Mouse (Mus musculus): ENCODE data around the gene Sass6. TPM values are rescaled to one million over a fixed set of nuclear protein-coding genes. Genes with fewer than 3 reads are reported as not detected.
"Not testable (repeated sequence)": the region's sequence is repeated elsewhere in the genome, so short reads cannot be mapped to it uniquely, and the experiment has no call there.

Gene Sass6
- polyA plus RNA-seq, 1 experiment from 2014 or later = 17.9 TPM

DNA sequence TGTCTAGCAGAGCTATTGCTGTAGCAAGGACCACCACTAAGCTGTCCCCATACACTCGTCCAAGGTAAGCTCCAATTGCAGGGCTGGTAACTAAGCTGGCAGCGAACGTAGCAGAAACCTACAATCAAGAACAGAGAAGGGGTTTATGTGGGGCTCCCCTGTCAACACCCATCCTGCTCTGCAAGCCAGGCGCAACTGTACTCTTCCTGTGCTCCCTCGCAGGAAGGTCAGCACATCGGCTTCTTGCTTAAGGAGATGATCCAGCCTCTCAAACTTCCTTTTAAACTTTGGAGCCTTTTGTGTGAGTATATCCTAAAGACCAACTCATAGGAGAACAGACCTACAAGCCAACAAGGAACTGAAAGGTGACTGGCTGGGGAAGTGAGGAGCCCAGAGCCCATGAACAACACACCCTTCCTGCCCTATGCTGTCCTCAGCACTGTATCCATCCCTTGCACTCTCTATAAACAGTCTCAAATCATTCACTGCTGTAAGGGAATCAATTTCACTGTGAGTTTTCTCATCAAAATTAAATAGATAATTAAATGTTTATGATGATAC, 47.1 kb downstream of the Sass6 start:
- H3K36me3 ChIP-seq (ENCODE audit: insufficient read depth, low read length) = peaks cover 73% of the 10 kb centered on the region
- no peaks in the 10 kb centered on the region for H3K4me1 ChIP-seq (ENCODE audit: insufficient read depth, low read length)
- H3K4me2 ChIP-seq (replicated peaks; ENCODE audit: low read depth, low read length) = no peak overlapping the region
- no peaks in the 10 kb centered on the region for H3K9me3 ChIP-seq (ENCODE audit: low read length)
- H3K9ac ChIP-seq (replicated peaks; ENCODE audit: low read length) = no peak overlapping the region
- H3K27ac ChIP-seq (ENCODE audit: low read length) = no peak overlapping the region
- H3K4me3 ChIP-seq (ENCODE audit: low read length) = no peak overlapping the region
- H3K27me3 ChIP-seq (ENCODE audit: insufficient read depth, low read length) = no peaks in the 10 kb centered on the region
- 89% methylated on average over 6 of the region's 6 CpGs for WGBS
- ATAC-seq (ENCODE audit: low FRiP score, low TSS enrichment) = no peak

DNA sequence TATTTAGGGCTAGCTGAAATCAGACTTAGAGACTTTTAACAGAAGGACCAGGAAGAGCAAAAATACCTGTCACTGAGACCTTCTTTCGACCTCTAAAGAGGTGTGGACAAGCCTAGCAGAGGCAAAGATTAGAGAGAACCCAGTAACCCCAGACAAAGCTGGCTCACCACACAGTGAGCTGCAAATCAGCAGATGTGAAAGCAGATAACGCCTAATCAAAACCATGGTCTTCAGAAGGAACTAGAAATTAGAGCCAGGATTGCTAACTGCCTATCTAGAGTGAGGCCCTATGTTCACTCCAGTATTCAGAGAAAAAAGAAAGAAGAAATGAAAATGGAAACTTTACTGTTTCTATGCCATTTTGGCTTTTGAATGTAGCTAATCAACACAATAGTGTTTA, 47.6 kb downstream of the Sass6 start:
- no peak for ATAC-seq (ENCODE audit: low FRiP score, low TSS enrichment)
- Histone ChIP-seq H3K4me3 (ENCODE audit: low read length) (no peak overlapping the region), H3K27ac (ENCODE audit: low read length) (no peak overlapping the region), H3K27me3 (ENCODE audit: insufficient read depth, low read length) (no peaks in the 10 kb centered on the region), H3K9me3 (ENCODE audit: low read length) (no peaks in the 10 kb centered on the region), H3K9ac (replicated peaks; ENCODE audit: low read length) (no peak overlapping the region), H3K36me3 (ENCODE audit: insufficient read depth, low read length) (peaks cover 69% of the 10 kb centered on the region), H3K4me1 (ENCODE audit: insufficient read depth, low read length) (no peaks in the 10 kb centered on the region), H3K4me2 (replicated peaks; ENCODE audit: low read depth, low read length) (no peak overlapping the region)
- WGBS = 95% methylated on average over 2 of the region's 2 CpGs

DNA sequence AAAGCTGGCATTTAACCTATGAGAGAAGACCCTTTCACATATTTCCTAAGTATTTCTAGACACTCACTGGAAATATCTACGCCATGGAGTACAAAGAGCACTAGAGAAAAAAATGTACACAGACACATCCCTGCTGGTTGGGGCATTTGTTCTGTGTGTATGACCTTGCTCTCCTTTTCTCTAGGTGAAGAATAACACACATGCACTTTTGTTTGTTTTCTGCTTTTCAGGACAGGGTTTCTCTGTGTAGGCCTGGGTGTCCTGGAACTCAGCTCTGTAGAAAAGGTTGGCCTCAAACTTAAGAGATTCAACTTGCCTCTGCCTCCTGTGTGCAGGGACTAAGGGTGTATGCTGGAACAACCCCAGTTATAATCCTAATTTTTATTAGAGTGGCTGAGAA, 51.6 kb downstream of the Sass6 start:
- whole genome bisulfite sequencing = 90% methylated on average over 1 of the region's 1 CpGs
- no peak for ATAC-seq (ENCODE audit: low FRiP score, low TSS enrichment)
- no peaks in the 10 kb centered on the region for H3K9me3 ChIP-seq (ENCODE audit: low read length)

DNA sequence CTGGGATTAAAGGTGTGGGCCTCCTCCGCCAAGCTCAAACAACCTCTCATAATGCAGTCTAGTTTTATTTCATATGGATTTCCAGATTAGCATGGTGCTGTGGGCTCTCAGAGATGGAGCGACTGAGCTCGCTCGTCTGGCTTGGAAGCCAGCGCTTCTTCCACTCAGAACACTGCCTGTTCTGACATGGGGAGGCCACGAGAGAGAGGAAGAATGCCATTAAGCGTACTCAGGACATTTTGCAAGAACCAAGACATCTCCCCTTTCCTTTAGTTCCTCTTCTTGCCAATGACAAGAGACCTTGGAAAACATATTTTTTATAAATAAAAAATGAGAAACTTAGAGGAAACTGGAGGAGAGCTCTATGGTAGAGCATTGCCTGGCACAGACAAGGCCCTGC, 54.0 kb downstream of the Sass6 start:
- Histone ChIP-seq H3K27me3 (ENCODE audit: insufficient read depth, low read length) (no peaks in the 10 kb centered on the region), H3K27ac (ENCODE audit: low read length) (no peak overlapping the region), H3K4me2 (replicated peaks; ENCODE audit: low read depth, low read length) (no peak overlapping the region), H3K36me3 (ENCODE audit: insufficient read depth, low read length) (peaks cover 29% of the 10 kb centered on the region), H3K4me3 (ENCODE audit: low read length) (no peak overlapping the region), H3K4me1 (ENCODE audit: insufficient read depth, low read length) (0 out of 2 replicates have a peak, but pooled peaks cover 3% of the 10 kb centered on the region), H3K9ac (replicated peaks; ENCODE audit: low read length) (no peak overlapping the region), H3K9me3 (ENCODE audit: low read length) (no peaks in the 10 kb centered on the region)
- no peak for ATAC-seq (ENCODE audit: low FRiP score, low TSS enrichment)
- WGBS = 93% methylated on average over 7 of the region's 7 CpGs

More for the DNA sequence above, 51.6 kb downstream of the Sass6 start:
- Histone ChIP-seq H3K36me3 (ENCODE audit: insufficient read depth, low read length) (peaks cover 47% of the 10 kb centered on the region), H3K4me1 (ENCODE audit: insufficient read depth, low read length) (no peaks in the 10 kb centered on the region), H3K9ac (replicated peaks; ENCODE audit: low read length) (no peak overlapping the region), H3K27me3 (ENCODE audit: insufficient read depth, low read length) (no peaks in the 10 kb centered on the region), H3K27ac (ENCODE audit: low read length) (no peak overlapping the region), H3K4me3 (ENCODE audit: low read length) (no peak overlapping the region), H3K4me2 (replicated peaks; ENCODE audit: low read depth, low read length) (no peak overlapping the region)

DNA sequence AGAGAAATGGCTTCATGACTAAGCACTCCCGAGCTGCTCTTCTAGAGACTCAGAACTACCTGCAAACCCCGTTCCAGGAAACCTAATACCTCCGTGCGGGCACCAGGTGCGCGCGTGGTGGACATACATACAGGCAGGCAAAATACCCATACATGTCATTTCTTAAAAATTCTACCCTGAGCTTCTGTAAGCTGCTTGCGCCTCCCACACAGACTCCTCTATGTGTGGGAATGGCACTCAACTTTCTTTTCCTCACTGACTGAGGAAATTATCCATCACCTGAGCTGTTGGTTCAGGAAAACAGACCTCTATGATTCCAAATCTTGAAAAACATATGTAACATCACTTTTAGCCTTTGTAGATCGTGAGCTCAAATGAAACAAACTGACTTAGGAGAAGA, 55.9 kb downstream of the Sass6 start:
- H3K27ac ChIP-seq (ENCODE audit: low read length) = no peak overlapping the region
- ATAC-seq (ENCODE audit: low FRiP score, low TSS enrichment) = no peak
- H3K9ac ChIP-seq (replicated peaks; ENCODE audit: low read length) = no peak overlapping the region
- H3K4me2 ChIP-seq (replicated peaks; ENCODE audit: low read depth, low read length) = no peak overlapping the region
- H3K27me3 ChIP-seq (ENCODE audit: insufficient read depth, low read length) = no peaks in the 10 kb centered on the region
- no peaks in the 10 kb centered on the region for H3K9me3 ChIP-seq (ENCODE audit: low read length)
- H3K4me1 ChIP-seq (ENCODE audit: insufficient read depth, low read length) = 0 out of 2 replicates have a peak, but pooled peaks cover 3% of the 10 kb centered on the region
- H3K4me3 ChIP-seq (ENCODE audit: low read length) = no peak overlapping the region
- peaks cover 18% of the 10 kb centered on the region; the same call in 1 of the 2 replicates for H3K36me3 ChIP-seq (ENCODE audit: insufficient read depth, low read length)
- WGBS = 93% methylated on average over 9 of the region's 9 CpGs

DNA sequence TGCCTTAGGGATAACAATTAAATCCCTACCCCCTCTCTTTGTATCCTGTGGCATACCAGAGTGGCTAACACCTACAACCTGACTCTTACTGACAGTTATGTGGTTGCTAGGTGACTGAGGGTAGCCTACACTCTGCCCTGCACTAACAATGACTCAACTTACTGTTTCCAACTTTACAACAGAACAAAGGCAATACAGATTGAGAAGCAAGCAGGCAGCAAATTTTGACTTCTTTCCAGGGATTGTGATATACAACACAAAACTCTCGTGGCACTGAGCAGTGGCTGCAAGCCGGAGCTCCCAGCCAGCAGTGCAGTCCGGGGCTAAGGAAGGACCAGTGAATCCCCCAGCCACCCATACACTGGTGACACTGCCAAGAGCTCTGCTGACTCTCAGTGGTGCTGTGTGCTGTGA, 57.3 kb downstream of the Sass6 start:
- no peak for ATAC-seq (ENCODE audit: low FRiP score, low TSS enrichment)
- no peaks in the 10 kb centered on the region for H3K27me3 ChIP-seq (ENCODE audit: insufficient read depth, low read length)
- H3K9ac ChIP-seq (replicated peaks; ENCODE audit: low read length) = no peak overlapping the region
- peaks cover 11% of the 10 kb centered on the region; the same call in 1 of the 2 replicates for H3K36me3 ChIP-seq (ENCODE audit: insufficient read depth, low read length)
- WGBS = 74% methylated on average over 3 of the region's 3 CpGs
- H3K4me1 ChIP-seq (ENCODE audit: insufficient read depth, low read length) = 0 out of 2 replicates have a peak, but pooled peaks cover 3% of the 10 kb centered on the region
- H3K4me3 ChIP-seq (ENCODE audit: low read length) = no peak overlapping the region
- H3K9me3 ChIP-seq (ENCODE audit: low read length) = no peaks in the 10 kb centered on the region
- no peak overlapping the region for H3K27ac ChIP-seq (ENCODE audit: low read length)
- H3K4me2 ChIP-seq (replicated peaks; ENCODE audit: low read depth, low read length) = no peak overlapping the region

DNA sequence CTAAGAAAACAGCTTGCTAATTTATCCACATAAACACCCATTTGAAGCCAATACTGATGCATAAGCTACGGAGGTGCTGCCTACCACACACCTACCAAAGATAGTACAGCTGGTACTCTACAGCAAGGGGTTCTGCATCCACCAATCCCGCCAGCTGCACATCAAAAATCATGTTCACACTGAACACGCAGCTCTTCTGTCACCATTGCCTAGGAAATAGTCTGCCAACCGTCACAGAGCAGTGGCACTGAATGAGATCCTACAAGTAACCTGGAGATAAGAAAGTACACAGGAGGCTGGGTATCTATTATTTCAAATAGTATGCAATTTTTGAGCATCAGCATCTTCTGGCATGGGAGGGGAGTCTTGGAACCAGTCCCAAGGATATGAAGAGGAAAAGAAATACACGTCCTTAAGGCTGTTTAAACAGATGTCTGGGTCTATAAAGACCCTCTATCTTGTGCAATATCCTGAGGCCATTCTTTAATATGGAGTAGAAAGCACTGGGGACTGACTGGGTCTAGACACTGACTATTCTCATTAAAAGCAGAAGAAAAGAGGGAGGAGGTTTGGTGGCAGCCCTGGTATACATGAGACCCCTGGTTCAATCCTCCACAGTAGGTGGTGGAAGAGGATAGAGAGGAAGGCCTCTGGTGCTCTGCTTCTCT, 58.6 kb downstream of the Sass6 start:
- Histone ChIP-seq H3K27me3 (ENCODE audit: insufficient read depth, low read length) (no peaks in the 10 kb centered on the region), H3K4me1 (ENCODE audit: insufficient read depth, low read length) (peaks cover 3% of the 10 kb centered on the region; the same call in 1 of the 2 replicates), H3K9me3 (ENCODE audit: low read length) (no peaks in the 10 kb centered on the region), H3K4me2 (replicated peaks; ENCODE audit: low read depth, low read length) (no peak overlapping the region), H3K4me3 (ENCODE audit: low read length) (no peak overlapping the region), H3K36me3 (ENCODE audit: insufficient read depth, low read length) (peaks cover 11% of the 10 kb centered on the region; the same call in 1 of the 2 replicates), H3K9ac (replicated peaks; ENCODE audit: low read length) (no peak overlapping the region), H3K27ac (ENCODE audit: low read length) (no peak overlapping the region)
- no peak for ATAC-seq (ENCODE audit: low FRiP score, low TSS enrichment)
- 78% methylated on average over 5 of the region's 5 CpGs for WGBS

DNA sequence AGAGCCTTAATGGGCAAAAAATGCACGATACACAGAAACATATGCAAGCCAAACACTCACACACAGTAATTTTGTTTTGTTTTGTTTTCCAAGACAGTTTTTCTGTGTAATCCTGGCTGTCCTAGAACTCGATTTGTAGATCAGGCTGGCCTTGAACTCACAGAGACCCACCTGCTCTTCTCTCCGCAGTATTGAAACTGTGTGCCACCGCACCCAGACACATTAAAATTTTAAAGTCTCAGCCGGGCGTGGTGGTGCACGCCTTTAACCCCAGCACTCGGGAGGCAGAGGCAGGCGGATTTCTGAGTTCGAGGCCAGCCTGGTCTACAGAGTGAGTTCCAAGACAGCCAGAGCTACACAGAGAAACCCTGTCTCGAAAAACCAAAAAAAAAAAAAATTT, 59.3 kb downstream of the Sass6 start:
- not testable (repeated sequence) for H3K4me3 ChIP-seq (ENCODE audit: low read length); H3K36me3 ChIP-seq (ENCODE audit: insufficient read depth, low read length); H3K27me3 ChIP-seq (ENCODE audit: insufficient read depth, low read length); H3K27ac ChIP-seq (ENCODE audit: low read length); ATAC-seq (ENCODE audit: low FRiP score, low TSS enrichment); H3K4me1 ChIP-seq (ENCODE audit: insufficient read depth, low read length); H3K9ac ChIP-seq (replicated peaks; ENCODE audit: low read length); H3K4me2 ChIP-seq (replicated peaks; ENCODE audit: low read depth, low read length); H3K9me3 ChIP-seq (ENCODE audit: low read length)
- WGBS = 95% methylated on average over 11 of the region's 11 CpGs

DNA sequence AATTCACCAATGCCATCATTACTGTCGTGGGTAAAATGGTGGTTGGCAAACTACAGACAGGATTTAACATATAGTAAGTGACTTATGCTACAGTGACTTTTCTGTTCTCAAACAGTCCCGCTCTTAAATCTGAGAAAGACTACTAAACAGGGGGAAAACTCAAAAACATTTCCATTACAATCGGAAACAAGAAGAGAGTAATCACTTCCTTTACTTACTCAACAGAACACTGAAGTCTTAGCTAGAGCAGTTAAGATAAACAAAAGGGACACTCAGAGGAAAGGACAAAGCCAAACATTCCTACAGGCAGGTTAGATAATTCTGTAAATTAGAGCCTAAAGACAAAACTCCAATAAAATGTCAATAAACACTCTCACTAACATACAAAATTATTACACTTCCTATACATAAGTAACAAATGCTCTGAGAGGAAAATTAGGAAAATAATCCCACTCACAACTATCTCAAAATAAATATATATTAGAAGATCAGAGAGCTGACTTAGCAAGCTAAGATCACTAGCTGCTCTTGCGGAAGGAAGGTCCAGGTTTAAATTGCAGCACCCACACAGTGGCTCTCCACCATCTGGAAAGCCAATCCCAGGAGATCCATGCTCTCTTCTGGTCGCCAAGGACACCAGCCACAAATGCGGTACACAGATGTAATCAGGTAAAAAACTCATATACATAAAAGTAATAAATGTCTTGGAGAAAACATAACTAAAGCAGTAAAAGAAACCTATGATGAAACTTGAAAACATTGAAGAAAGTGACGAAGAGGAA, 61.6 kb downstream of the Sass6 start:
- Histone ChIP-seq H3K4me3 (ENCODE audit: low read length) (no peak overlapping the region), H3K9me3 (ENCODE audit: low read length) (no peaks in the 10 kb centered on the region), H3K36me3 (ENCODE audit: insufficient read depth, low read length) (no peaks in the 10 kb centered on the region), H3K4me1 (ENCODE audit: insufficient read depth, low read length) (peaks cover 26% of the 10 kb centered on the region), H3K9ac (replicated peaks; ENCODE audit: low read length) (no peak overlapping the region), H3K27me3 (ENCODE audit: insufficient read depth, low read length) (no peaks in the 10 kb centered on the region), H3K27ac (ENCODE audit: low read length) (no peak overlapping the region), H3K4me2 (replicated peaks; ENCODE audit: low read depth, low read length) (no peak overlapping the region)
- 76% methylated on average over 7 of the region's 7 CpGs for WGBS
- ATAC-seq (ENCODE audit: low FRiP score, low TSS enrichment) = no peak
